12 mouse cellular contexts compared by ENCODE assay signal in genomic region chr14:105542090-105542485, GRCm38 (mm10).
DNase-seq lines count a peak whose midpoint lies in the region; ATAC-seq lines count a peak whose summit lies in the region.
"Had no signal": no experiment of that assay in that cellular context is flagged by ENCODE, and none has a peak within 500 bp of the region (broad histone marks: within the 10 kb centered on the region; RNA-seq: fewer than 3 reads in every experiment).

No protein-coding gene starts in this region.

- H3K9me3 ChIP-seq in heart, embryonic 14.5 days (ENCODE audit: control insufficient read depth, low read length), result no peaks in the 10 kb centered on the region
- no peaks in the 10 kb centered on the region for H3K9me3 ChIP-seq in forebrain, embryonic 10.5 days
- H3K9me3 ChIP-seq in hindbrain, embryonic 14.5 days (ENCODE audit: control insufficient read depth, low read length), result no peaks in the 10 kb centered on the region
- no peaks in the 10 kb centered on the region for H3K9me3 ChIP-seq in midbrain, embryonic 16.5 days (replicated peaks; ENCODE audit: control insufficient read depth, low read length, poor library complexity, severe bottlenecking)
- H3K9me3 ChIP-seq: liver, embryonic 13.5 days had no signal

- peaks cover 0 to 3% of the 10 kb centered on the region in 2 experiments; a peak in 1 of 4 replicates for H3K4me1 ChIP-seq in heart, embryonic 14.5 days (ENCODE audit: control insufficient read depth in 2 of 2, insufficient read depth in 2 of 2, low read length in 2 of 2)
- peaks cover 21% of the 10 kb centered on the region for H3K4me1 ChIP-seq in forebrain, embryonic 10.5 days
- H3K4me1 ChIP-seq in hindbrain, embryonic 14.5 days (replicated peaks; ENCODE audit: control insufficient read depth, insufficient read depth, low read length), result peaks cover 10% of the 10 kb centered on the region; the same call in 1 of the 2 replicates
- peaks cover 5% of the 10 kb centered on the region; the same call in 1 of the 2 replicates for H3K4me1 ChIP-seq in midbrain, embryonic 16.5 days (ENCODE audit: control insufficient read depth, insufficient read depth, low read length)
- H3K4me1 ChIP-seq: liver, embryonic 13.5 days had no signal

- H3K4me3 ChIP-seq in heart, embryonic 14.5 days (ENCODE audit: control insufficient read depth in 1 of 2, insufficient read depth in 1 of 2, low read depth in 1 of 2, low read length in 2 of 2), result no peak overlapping the region
- H3K4me3 ChIP-seq in forebrain, embryonic 10.5 days, result peak overlapping the region; percentile 39
- H3K4me3 ChIP-seq in hindbrain, embryonic 14.5 days (replicated peaks; ENCODE audit: low read length), result no peak overlapping the region
- no peak overlapping the region for H3K4me3 ChIP-seq in midbrain, embryonic 16.5 days (ENCODE audit: low read depth, low read length)
- H3K4me3 ChIP-seq: liver, embryonic 13.5 days had no signal

- H3K9ac ChIP-seq in heart, embryonic 14.5 days (ENCODE audit: low read length), result no peak overlapping the region
- H3K9ac ChIP-seq in hindbrain, embryonic 14.5 days, result peak overlapping the region; percentile 9; the same call in 1 of the 2 replicates
- no peak overlapping the region for H3K9ac ChIP-seq in midbrain, embryonic 16.5 days (ENCODE audit: low read depth, low read length)
- H3K9ac ChIP-seq: liver, embryonic 13.5 days had no signal

- intact Hi-C loops in heart, postnatal 14 days (cut with DNase I), result no loop called here

- no peak overlapping the region for H3K27ac ChIP-seq in heart, embryonic 14.5 days (replicated peaks in 1 of 2; ENCODE audit: control insufficient read depth in 1 of 2, insufficient read depth in 1 of 2, low read depth in 2 of 2, low read length in 2 of 2)
- H3K27ac ChIP-seq in forebrain, embryonic 10.5 days, result peak overlapping the region; percentile 73
- H3K27ac ChIP-seq in hindbrain, embryonic 14.5 days, result peak overlapping the region; percentile 70; the same call in 1 of the 2 replicates
- no peak overlapping the region for H3K27ac ChIP-seq in midbrain, embryonic 16.5 days (ENCODE audit: low read length)
- H3K27ac ChIP-seq: liver, embryonic 13.5 days; macrophage had no signal

- no peak for ATAC-seq in heart, embryonic 14.5 days (ENCODE audit: insufficient number of reproducible peaks, insufficient read depth, low FRiP score, low read depth)
- no peak for ATAC-seq in hindbrain, embryonic 14.5 days (ENCODE audit: low FRiP score)
- ATAC-seq in midbrain, embryonic 16.5 days, result peak; percentile 53; the same call in 1 of the 2 replicates
- no peak for ATAC-seq in megakaryocyte-erythroid progenitor cell, adult 5-6 weeks (replicated peaks; ENCODE audit: low FRiP score, low TSS enrichment, poor library complexity, severe bottlenecking)
- ATAC-seq: inflammation-experienced regulatory T-cells, adult 6 months had no signal

- no peaks in the 10 kb centered on the region for H3K36me3 ChIP-seq in heart, embryonic 14.5 days (ENCODE audit: control insufficient read depth, insufficient read depth, low read length)
- no peaks in the 10 kb centered on the region for H3K36me3 ChIP-seq in forebrain, embryonic 10.5 days (replicated peaks)
- no peaks in the 10 kb centered on the region for H3K36me3 ChIP-seq in hindbrain, embryonic 14.5 days (replicated peaks; ENCODE audit: control insufficient read depth, insufficient read depth)
- no peaks in the 10 kb centered on the region for H3K36me3 ChIP-seq in midbrain, embryonic 16.5 days (ENCODE audit: control insufficient read depth, insufficient read depth, low read length)
- H3K36me3 ChIP-seq: liver, embryonic 13.5 days had no signal

- H3K27me3 ChIP-seq in heart, embryonic 14.5 days (ENCODE audit: control insufficient read depth, insufficient read depth, low read length), result no peaks in the 10 kb centered on the region
- H3K27me3 ChIP-seq in forebrain, embryonic 10.5 days (ENCODE audit: poor library complexity, severe bottlenecking), result peaks cover 60% of the 10 kb centered on the region
- no peaks in the 10 kb centered on the region for H3K27me3 ChIP-seq in hindbrain, embryonic 14.5 days (ENCODE audit: control insufficient read depth, insufficient read depth, low read length)
- no peaks in the 10 kb centered on the region for H3K27me3 ChIP-seq in midbrain, embryonic 16.5 days (ENCODE audit: control insufficient read depth, insufficient read depth, low read depth, low read length)
- H3K27me3 ChIP-seq: liver, embryonic 13.5 days had no signal

- 62% methylated on average over 8 of the region's 8 CpGs for WGBS in heart, embryonic 14.5 days
- 37% methylated on average over 8 of the region's 8 CpGs for WGBS in forebrain, embryonic 10.5 days
- 34% methylated on average over 8 of the region's 8 CpGs for WGBS in hindbrain, embryonic 14.5 days
- 14% methylated on average over 8 of the region's 8 CpGs for WGBS in midbrain, embryonic 16.5 days

- H3K4me2 ChIP-seq in heart, embryonic 14.5 days (ENCODE audit: low read length), result peak overlapping the region; percentile 35; the same call in 1 of the 2 replicates
- H3K4me2 ChIP-seq in hindbrain, embryonic 14.5 days (replicated peaks), result peak overlapping the region; percentile 39
- H3K4me2 ChIP-seq in midbrain, embryonic 16.5 days (ENCODE audit: low read length), result no peak overlapping the region
- H3K4me2 ChIP-seq: liver, embryonic 13.5 days had no signal

- no peak for DNase-seq in heart, postnatal 14 days
- no peak for DNase-seq in forebrain, embryonic 10.5 days (ENCODE audit: extremely low spot score, low spot score)
- DNase-seq in hindbrain, embryonic 14.5 days (ENCODE audit: low spot score), result no peak
- DNase-seq in liver, result no peak
- no peak for DNase-seq in thymus, postnatal 25 days
- DNase-seq: gastrocnemius, postnatal 25 days; liver, embryonic 13.5 days had no signal

Comparison
In these comparisons a context has a peak if more than half of its experiments do, and no peak if none do; other contexts are left out.
1. H3K27ac ChIP-seq: peak in forebrain, embryonic 10.5 days (single experiment) and hindbrain, embryonic 14.5 days (single experiment); none in heart, embryonic 14.5 days (0 of 2) and midbrain, embryonic 16.5 days (single experiment).